Mouse (Mus musculus) spleen, postnatal 4 days (tissue): ENCODE data around the gene Birc3.
"Not testable (repeated sequence)": the region's sequence is repeated elsewhere in the genome, so short reads cannot be mapped to it uniquely, and the experiment has no call there.

Experiments used
- DNase-seq, 2 experiments: peaks; one replicate each; pipeline ENCODE4 v3.0.0; 2022; ENCODE audit warnings: low spot score in 2 of 2

Birc3 gene

DNA sequence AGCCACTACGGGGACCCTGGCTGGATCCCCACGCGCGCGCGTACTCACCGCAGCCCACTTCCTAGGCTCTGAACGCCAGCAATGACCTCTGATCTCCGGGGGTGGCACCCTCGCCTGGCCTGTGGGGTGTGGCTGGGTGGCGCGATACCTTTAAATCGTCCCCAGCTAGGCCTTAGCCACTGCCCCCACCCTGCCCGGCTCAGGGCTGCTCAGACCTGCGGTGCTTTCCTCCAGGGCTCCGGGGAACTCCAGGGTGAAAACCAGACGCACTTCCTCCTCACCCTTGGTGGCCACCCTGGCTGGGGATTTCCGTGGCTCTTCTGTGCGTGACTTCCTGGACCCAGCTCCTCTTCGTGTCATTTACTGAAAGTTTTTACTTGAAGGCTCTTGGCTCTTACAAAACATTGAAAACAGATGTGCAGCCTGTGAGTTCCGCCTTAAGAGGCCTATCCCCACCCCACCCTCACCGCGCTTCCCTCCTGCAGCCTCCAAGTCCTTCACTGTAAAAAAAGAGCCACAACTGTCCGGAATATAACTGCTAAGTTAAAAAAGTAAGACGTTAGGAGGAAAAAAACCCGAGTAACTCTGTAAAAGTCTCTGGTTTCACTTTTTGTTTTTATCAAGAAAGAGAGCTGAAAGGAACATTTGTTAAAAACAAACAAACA lies at the start of gene Birc3:
TSS of gene Birc3 (minus strand) at position 412 of the 665 bp plus-strand sequence.
- peak; percentile 82 to 89 for DNase-seq

DNA sequence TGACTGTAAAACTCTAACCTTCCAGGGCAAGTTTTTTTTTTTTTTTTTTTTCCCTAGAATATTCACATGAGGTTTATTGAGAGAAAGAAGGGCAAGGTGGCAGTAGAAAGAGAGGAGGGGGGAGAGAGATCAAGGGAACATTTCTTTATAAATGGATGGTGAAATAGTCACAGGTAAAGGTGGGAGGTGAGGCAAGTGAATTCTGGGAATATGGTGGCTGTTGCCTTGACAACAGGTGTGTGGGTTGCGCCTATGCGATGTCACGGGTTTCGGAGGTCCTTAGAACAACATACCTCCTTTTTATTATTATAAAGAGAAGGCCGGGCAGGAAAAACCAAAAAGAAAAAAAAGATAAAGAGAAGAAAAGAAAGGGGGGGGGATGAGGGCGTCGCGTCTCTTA lies 41.9 kb upstream of the Birc3 start:
- no peak for DNase-seq

DNA sequence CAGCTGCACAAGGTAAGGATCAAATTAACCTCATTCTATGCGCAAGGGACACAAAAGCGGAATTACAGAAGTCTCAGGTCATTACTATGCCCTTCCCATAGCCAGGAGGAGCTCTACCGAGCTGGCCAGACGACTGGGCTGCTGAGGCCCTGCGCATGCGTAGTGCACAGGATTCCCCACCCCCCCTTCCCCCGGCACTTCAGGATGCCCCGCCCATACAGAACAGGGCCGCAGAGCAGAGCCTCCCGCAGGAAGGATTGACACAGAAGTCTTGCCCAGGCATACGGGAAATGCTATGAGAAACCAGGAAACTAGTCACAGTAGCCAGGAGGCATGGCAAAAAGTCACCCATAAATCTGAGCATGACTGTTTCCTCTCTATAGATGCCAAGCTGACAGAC lies 41.5 kb upstream of the Birc3 start:
- DNase-seq, result no peak

DNA sequence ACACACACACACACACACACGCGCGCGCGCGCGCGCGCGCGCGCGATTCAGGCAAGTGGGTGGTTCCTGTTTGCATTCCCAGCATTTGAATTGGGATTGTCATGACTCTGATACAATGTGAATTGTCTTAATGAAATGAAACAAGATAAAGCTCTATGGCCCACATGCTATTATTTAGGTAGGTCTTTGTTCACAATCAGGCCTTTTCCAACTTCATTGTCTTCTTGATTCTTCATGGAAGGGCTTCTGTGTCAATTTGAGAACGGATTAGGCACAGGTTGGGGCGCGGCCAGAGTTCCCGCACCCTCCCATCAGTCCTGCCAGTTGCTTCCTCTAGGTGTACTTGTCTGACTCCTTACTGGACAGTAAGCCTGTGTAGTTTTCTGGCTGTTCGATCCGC lies 41.0 kb upstream of the Birc3 start:
- DNase-seq, result no peak

DNA sequence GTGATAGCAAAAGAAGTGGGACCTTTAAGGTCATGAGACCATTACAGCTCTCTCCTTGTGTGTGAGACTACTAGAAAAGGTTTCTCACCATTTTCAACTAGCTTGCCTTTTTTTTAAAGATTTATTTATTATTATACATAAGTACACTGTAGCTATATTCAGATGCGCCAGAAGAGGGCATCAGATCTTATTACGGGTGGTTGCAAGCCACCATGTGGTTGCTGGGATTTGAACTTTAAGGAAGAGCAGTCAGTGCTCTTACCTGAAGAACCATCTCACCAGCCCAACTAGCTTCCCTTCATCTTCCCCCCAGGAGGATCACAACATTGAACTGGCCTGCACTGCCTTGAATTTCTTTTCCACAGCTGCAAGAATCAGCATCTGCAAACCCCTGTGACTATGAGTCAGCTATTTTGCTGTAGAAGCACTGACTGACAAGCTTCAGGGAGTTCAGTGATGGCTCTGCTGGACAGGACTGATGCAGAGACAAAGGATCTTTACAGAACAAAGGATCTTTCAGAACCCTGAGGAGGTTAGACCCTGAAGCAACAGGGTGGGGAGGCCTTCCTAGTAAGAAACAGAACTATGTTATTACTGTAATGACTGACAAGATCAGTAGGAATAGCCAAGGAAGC lies 34.5 kb upstream of the Birc3 start:
- DNase-seq, result no peak

DNA sequence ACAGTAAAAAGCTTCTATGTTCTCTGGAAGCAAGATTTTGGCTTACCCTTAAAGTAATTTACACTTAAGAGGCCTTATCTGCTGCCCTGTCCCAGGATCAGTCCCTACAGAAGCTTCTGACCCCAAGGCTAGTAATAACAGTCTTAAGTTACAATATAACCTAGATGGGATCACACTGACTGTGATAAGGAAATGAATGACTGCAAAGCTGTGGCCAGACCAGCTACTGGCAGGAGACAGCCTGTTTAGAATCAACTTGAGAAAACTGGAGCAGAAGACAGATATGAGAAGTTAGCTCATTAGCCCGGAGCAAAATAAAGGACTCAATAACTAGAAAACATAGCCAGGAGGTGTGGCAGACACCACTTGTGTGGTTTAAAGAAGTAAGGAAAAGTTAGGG lies 33.6 kb upstream of the Birc3 start:
- DNase-seq, result no peak

DNA sequence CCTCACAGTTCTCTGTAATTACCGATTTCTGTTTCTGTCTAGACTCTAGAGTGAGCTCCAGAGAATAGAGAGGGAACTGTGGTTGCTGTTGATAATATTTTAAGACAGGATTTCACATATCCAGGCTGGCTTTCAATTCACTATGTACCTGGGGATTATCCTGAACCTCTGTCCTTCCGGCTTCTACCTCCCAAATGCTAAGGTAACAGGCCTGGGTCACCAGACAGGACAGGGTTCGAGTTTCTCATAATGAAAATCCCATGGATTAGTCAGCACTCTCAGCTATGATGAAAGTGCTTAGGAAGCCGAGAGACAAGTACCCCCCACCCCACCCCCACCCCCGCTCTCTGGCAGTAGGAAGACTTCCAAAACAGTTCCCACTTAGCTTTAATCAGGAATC lies 30.8 kb upstream of the Birc3 start:
- no peak for DNase-seq

DNA sequence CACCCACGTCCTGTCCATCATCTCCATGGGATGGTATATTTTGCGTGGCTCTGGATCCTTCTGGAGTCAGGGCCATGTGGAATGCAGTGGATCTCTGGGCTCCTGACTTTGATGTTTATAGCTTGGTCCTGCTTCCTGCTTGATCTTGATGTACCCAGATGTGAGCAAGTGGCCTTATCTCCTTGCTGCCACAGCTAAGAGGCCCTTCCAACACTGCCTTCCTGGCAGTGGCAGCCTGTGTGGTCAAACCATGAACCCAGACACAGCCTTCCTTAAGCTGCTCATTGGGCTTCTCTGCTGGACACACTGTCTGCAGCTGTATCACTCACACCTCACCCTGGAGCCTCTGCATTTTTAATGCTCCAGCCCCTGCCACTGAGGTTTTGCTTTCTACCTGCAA lies 30.3 kb upstream of the Birc3 start:
- DNase-seq, result no peak

DNA sequence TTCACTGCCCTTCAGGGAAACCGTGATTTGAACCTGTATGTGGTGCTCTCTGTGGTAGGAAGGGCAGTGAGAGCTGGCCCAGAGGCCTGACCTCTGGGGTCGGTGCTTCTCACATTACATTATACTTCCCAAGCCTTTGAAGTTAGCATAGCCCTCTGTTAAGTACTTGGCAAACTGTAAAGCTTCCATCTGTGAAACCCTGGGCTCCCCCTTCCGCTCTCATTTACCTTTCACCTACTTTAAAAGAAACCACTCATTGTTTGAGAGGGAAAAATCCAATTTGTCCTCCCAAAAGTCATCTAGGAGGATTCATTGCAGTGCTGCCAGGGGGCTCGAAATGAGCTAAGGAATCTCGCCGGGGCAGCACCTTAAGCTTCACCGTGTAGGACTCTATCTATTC lies 29.3 kb upstream of the Birc3 start:
- no peak for DNase-seq

DNA sequence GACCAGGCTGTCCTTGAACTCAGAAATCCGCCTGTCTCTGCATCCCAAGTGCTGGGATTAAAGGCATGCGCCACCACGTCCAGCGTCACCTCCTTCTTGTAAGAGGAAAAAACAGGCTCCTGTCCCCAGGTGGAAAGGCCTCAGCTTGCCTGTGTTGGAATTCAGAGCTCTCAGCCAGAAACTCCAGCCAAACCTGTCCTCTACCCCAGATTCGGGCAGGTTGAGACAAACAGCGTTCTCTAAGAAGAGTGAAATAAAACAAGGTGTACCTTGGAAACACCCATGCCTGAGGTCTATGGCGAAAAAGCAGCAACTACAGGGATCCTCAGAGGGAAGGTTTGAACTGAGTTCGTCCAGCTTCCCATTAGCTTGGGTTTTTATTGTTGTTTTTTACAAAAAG lies 28.0 kb upstream of the Birc3 start:
- DNase-seq, result no peak

DNA sequence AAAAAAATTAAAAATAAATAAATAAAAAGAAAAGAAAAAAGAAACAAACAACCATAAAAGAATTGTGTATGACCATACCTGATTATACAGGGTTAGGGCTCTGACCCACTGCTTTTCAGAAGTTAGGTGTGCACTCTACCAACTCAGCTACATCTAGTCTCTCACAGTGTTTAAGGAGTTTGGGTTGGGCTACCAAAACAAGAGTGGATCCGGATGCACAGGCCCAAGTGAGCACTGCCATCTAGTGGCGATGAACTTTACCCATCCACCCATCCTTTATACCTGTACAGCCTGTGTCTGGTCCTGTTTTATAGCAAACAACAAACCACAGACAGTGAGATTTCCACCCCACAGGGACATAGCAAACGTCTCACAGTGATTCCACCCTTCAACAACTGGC lies 24.5 kb upstream of the Birc3 start:
- DNase-seq, result peak; percentile 64 to 81

DNA sequence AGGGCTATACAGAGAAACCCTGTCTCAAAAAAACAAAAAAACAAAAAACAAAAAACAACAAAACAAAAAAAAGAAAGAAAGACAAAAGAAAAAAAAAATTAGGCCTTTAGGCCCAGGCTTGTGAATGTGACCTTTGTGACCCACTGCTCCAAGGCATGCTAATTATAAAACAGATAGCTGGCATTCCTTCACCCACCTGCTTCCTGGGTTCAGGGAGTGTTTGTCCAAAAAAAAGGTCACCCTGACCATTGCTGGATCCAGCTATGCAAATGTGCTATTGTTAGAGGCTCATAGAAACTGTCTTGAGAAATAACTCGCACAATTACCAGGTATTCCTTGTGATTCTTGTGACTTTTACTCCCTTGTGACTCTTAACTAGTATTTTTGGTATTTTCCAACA lies 18.8 kb upstream of the Birc3 start:
- DNase-seq, result not testable (repeated sequence)

DNA sequence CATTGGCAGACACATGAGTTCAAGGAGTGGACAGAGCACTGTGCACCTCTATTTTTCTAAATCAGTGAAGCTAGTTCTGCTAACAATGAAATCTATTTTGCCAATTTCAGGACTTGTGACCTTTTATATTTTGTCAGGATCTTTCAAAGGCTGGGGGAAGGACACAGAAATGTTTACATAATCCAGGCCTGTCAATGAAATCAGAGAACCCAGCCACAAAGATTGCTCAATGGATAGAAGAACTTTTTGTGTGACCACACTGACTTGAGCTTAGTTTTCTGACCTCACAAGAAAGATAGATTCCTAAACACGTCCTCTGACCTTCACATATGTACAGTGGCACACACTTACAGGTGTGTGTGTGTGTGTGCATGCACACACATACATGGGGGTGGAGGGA lies 18.2 kb upstream of the Birc3 start:
- no peak for DNase-seq

DNA sequence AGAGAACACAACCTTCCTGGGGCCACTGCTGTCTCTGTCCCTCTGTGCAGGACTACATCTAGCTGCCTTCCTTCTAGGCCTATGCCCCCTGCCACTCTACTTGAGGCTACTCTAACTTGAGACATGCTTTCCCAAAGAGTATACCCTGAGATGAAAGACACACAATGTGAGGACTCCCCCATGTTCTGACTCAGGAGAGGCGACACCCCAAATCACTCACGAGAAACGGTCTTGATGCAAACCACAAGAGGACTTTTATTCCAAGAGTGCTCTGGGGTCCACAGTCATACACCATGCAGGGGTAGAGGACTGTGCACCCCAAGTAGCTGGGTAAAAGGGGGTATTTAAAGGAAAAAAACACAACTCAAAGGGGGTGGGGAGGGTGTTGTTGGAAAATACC lies 11.4 kb upstream of the Birc3 start:
- DNase-seq, result no peak

DNA sequence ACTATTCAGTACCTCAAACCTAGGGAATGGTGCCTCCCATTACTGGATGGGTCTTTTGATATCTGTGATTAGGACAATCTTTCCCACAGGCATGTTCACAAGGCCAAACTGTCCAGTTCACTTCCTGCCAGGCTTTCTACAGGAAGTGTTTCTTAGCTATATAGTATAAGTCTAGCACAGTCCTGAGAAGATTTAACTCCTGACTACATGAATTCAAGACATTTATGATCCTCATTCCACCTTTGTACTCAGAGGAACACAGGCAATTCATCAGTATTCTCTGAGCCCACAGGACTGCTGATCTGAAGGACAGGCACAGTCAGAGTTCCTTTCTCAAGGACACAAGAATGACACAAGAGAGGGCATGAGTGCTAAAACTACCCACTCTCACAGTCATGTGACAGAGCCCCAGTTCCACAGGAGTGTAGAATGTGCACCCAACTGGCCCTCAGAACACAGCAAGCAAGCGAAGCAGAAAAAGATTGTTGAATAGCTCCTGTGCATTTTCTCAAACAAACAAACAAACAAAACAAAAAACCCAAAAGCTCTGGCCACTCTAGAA lies 9.4 kb upstream of the Birc3 start:
- DNase-seq, result no peak

DNA sequence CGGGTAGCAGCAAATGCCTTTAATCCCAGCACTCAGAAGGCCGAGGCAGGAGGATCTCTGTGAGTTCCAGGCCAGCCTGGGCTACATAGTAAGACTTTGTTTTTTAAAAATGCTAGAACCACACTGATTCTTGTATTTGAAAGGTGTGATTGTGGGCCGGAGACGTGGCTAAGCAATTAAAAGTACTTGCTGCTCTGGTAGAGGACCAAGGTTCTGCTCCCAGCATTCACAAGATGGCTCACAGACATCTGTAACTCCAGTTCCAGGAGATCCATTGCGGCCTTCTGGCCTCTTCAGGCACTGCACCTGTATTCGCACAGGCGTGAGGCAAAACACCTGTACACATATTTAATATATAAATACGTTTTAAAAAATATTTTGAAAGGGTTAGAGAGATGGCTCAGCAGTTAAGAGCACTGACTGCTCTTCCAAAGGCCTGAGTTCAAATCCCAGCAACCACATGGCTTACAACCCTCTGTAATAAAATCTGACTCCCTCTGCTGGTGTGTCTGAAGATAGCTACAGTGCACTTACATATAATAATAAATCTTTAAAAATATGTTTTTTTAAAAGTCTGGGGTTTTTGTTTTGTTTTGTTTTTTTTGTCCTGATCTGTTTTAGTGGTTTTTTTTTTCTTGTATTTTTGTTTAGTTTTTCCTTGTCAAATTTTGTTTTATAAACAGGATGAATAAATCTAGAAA lies 675 bp upstream of the Birc3 start:
- DNase-seq, result no peak

DNA sequence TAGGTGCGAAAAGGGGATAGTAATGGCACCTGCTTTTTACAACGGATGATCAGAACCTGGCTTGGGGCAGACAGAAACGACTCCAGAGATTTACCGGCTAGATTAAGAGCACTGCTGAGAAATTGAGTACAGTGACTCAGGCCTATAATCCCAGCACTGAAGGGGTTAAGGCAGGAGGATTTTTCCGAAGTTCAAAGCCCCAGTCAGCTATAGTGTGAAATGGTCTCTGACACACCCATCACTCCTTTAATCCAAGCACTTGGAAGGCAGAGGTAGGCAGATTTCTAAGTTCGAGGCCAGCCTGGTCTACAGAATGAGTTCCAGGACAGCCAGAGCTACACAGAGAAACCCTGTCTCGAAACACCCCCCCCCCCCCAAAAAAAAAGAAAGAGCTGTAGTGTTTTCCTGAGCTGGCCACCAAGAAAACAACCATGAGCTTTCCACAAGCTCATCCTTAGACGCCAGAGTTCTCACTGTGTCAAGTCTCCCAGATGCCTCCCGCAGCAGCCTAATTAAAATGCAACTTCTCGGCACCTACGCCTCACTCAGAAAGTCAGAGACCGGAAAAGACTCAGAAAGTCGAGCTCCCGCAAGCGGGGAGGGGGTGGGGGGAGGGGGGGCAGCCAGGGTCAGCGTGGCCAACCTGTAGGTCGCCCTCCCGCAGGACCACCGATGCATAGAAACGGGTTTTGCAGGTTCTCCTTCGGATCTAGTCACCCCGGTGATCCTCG lies 777 bp downstream of the Birc3 start:
- DNase-seq, result peak; percentile 14 to 58

DNA sequence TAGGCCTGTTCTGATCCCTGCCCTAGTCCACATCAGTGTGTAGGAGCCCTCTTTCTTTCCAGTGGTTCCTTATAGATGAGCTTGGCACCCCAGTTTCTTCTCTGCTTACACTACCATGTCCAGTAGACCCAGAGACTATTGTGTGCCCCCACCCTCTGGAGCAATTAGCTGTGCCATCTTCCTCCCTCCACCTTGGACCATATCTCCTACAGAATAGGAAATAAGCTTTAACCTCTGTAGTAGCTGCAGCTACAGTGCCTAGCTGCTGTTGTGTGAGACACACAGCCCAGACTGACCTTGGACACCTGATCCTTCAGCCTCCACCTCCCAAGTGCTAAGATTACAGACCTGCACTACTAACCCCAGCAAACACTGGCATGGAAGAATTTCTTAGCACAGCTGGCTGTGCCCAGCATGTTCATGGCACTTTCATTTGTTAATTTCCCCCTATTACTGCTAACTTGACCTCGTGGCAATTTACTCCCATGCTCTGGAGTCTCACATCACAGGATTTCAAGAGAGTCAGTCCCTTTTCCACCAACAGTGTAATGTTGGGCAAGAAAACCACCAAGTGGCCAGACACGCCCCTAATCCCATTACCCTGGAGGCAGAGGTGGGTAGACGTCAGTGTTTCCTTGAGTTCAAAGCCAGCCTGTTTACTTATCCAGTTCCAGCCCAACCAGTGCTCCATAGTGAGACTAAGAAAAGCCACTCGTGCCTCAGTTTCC lies 1.5 kb downstream of the Birc3 start:
- DNase-seq, result no peak

DNA sequence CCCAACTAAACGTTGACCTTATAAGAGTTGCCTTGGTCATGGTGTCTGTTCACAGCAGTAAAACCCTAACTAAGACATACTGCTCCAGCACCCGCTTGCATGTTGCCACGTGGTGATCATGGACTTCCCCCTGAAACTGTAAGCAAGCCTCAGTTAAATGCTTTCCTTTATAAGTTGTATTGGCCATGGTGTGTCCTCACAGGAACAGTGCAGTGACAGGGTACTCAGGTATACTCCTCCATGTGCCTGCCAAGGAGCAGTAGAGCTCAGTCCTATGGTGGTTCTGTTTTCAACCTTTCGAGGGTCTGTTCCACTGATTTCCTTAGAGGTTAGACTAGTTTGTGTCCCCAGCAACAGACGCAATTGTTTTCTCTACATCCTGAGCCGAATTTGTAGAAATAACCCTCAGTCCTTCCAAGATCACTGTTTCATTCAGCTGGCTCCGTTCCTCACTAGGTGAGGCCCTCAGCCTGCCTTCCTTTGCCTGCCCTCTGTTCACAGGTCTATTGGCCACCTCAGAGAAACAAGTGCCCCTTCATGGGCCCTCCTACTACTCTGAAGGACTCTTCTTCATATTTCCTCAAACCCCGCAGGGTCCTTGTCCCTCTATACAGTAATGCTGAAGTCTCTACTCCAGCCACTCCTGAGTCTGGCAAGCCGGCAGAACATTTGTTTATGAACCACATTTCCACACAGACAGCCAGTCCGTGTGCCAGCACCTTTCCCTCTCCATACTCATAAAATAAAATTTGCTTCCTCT lies 2.2 kb downstream of the Birc3 start:
- no peak for DNase-seq

DNA sequence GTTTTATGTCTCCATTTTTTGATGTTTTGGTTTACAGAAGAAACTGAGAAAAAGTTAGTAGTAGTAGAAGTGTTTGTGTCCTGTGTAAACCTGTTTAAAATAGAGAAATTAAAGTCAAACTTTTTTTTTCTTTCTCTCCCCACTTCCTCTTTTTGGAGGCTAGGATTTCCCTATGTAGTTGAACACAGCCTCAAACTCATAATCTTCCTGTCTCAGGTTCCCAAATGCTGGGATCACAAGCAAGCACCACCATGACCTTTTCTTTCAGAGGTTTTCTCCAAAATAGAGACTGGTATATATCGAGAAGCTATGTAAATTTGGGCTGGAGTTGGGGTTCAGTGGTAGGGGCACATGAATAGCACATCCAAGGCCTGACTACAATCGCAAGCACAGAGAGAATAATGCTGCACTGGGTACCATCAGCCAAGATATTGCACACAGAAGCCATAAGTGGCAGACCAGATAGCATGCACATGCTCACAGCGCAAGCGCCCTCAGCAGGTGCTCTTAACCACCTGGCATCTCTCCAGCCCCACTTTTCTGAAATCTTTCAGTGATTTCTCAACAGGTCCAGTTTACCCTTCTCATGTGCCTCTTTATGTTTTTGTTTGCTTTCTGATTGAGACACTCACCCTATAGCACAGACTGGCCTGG lies 4.0 kb downstream of the Birc3 start:
- peak in 1 of 2 experiments; percentile 16 for DNase-seq
